Mouse (Mus musculus): ENCODE data around the gene Fam24b. TPM values are rescaled to one million over a fixed set of nuclear protein-coding genes. Genes with fewer than 3 reads are reported as not detected.

Fam24b gene
- not detected for polyA plus RNA-seq (2014; fragmentation: Illumina TruSeq; extraction: RNeasy Lipid Tissue Mini Kit (QIAGEN cat#74804); ENCODE audit: insufficient read depth, low read depth, low replicate concordance)

DNA sequence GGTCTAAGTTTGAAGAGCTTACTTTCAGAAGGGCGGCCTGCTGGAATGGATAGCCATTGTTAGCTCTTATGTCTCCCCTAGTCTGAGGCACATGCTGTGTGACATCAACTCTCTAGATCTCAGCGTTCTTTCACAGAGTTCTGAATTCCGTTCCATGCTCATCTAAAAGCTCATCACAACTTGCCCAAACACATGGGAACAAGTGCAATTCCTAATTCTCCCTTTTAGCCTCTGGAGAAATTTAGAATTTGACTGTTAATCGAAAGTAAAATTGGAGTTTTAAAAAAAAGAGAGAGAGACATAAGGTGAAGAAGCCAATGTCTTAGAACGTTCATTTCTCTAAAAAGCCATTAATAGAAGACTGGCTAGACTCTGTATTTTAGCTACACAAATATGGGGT is at the start of gene Fam24b:
Gene Fam24b, minus strand, starts transcription at position 101 of the 400 bp plus-strand sequence.

DNA sequence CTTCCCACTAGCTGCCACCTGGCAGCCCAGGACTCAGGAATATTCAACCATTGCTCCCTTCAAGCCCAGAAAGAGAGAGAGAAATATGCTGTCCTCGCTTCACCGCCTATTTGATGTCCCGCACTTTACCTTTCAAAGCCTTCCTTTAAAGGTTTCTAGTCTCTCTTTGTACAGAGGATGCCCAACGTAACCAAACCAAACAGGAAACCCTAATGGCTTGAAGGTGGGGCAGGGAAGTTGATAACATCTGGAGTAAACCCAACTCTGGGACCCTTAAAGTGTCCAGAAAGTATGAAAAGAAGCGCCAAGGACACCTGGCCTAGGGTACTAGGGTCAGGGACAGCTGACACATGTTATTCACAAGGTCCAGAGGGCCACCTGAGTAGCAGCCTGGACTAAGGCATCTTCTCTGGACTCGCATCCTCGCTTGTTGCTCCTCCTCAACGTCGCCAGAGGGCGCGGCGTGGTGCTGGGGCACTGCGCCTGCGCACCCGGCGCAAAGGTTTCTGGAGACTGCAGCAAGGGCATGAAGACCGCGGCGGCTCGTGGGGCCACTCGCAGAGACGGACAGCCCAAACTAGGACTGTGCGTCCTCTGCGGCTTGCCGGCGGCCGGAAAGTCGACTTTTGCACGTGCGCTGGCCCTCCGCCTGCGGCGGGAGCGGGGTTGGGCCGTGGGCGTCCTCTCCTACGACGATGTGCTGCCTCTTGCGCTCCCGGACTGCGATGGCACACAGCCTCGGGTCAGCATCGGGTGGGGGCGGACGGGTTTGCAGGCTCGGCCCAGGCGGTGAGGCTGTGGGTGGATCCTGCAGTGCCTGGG is 41.5 kb upstream of the Fam24b start, which contains the start of gene Pstk:
Gene Pstk, plus strand, starts transcription at position 494 of the 822 bp plus-strand sequence.

DNA sequence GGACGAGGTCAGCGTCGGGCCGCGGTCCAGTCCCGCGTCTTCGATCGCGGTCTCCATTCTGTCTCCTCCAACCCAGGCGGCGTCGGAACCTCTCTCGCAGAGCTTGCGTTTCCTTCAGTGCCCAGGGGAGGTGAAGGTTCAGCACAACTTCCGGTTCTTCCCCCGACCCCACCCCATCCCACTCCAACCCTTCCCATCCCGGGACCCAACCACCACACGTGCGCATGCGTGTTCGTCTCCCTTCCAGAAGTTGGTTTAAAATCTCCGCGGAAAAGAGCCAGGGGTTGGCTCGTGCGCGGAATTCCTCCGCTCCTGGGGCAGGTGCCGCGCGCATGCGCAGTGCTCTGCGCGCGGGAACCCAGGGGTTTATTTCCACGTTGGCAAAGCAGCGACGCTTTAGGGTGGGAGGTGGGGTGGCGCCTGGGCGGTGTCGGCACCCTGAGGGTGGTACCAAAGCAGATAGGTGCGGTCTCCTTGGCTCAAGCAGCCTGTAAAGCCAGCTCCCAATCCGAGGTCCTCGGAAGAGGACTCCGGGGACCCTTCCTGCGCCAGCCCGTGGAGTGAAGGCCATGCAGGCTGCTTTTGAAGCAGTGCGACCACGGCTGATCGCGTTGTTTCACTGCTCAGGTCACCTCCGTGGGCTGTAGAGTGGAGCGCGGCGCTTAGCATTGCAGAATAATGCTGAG is 33.4 kb upstream of the Fam24b start, which contains the start of gene 2310057M21Rik:
Gene 2310057M21Rik, minus strand, starts transcription at position 145 of the 686 bp plus-strand sequence.

DNA sequence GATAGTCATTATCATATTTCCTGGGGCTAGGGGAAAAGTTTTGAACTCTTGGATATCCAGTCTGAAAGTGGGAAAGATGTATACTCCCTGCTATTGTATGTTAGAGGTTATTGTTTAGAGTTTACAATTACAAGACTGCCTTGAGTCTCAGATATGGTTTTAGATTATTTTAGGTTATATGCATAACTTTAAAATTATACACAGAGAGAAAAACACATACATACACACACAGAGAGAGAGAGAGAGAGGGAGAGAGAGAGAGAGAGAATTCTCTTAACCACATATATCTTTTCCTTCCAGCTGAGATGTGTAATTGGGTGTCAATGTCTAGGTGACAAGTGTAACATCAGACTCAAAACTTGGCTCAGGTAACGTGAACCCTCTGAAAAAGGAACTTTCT is 4.2 kb upstream of the Fam24b start, which contains the start of gene Fam24a:
Gene Fam24a, plus strand, starts transcription at position 301 of the 400 bp plus-strand sequence.

DNA sequence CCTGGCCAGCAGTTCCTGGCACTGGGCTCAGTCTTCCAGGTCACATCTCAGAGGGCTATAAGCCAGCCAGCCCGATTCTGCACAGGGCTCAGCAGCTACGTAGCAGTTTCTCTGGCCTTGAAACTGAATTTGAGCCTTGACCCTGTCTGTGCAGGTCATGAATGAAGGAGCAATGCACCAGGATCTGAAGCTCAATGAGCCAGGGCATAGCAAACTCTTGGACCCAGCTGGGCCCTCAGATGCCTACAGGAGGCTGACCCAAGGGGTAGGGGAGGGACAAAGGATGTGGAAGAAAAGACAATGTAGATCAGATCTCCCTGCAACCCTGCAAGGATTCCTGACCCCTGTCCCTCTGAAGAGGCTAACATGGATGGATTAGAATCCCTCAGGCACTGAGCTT is 7.1 kb downstream of the Fam24b start, which contains the start of gene Cuzd1:
Gene Cuzd1, minus strand, starts transcription at position 101 of the 400 bp plus-strand sequence.

Other genes with a start within 250 kb of the Fam24b start
- gene 4933402N03Rik, start 183.2 kb downstream of the Fam24b start, polyA plus RNA-seq (2014; fragmentation: Illumina TruSeq; extraction: RNeasy Lipid Tissue Mini Kit (QIAGEN cat#74804); ENCODE audit: insufficient read depth, low read depth, low replicate concordance), result not detected
- gene 5430419D17Rik, start 155.1 kb downstream of the Fam24b start, polyA plus RNA-seq (2014; fragmentation: Illumina TruSeq; extraction: RNeasy Lipid Tissue Mini Kit (QIAGEN cat#74804); ENCODE audit: insufficient read depth, low read depth, low replicate concordance), result not detected
- not detected for gene Cuzd1, start 7.2 kb downstream of the Fam24b start, polyA plus RNA-seq (2014; fragmentation: Illumina TruSeq; extraction: RNeasy Lipid Tissue Mini Kit (QIAGEN cat#74804); ENCODE audit: insufficient read depth, low read depth, low replicate concordance)
- gene Fam24a, start 4.3 kb upstream of the Fam24b start, polyA plus RNA-seq (2014; fragmentation: Illumina TruSeq; extraction: RNeasy Lipid Tissue Mini Kit (QIAGEN cat#74804); ENCODE audit: insufficient read depth, low read depth, low replicate concordance), result not detected
- gene 2310057M21Rik, start 33.2 kb upstream of the Fam24b start, polyA plus RNA-seq (2014; fragmentation: Illumina TruSeq; extraction: RNeasy Lipid Tissue Mini Kit (QIAGEN cat#74804); ENCODE audit: insufficient read depth, low read depth, low replicate concordance), result 2.9 TPM
- gene Pstk, start 41.6 kb upstream of the Fam24b start, polyA plus RNA-seq (2014; fragmentation: Illumina TruSeq; extraction: RNeasy Lipid Tissue Mini Kit (QIAGEN cat#74804); ENCODE audit: insufficient read depth, low read depth, low replicate concordance), result 24.8 TPM
- 8.0 TPM for gene Ikzf5, start 81.0 kb upstream of the Fam24b start, polyA plus RNA-seq (2014; fragmentation: Illumina TruSeq; extraction: RNeasy Lipid Tissue Mini Kit (QIAGEN cat#74804); ENCODE audit: insufficient read depth, low read depth, low replicate concordance)
- gene Acadsb, start 81.1 kb upstream of the Fam24b start, polyA plus RNA-seq (2014; fragmentation: Illumina TruSeq; extraction: RNeasy Lipid Tissue Mini Kit (QIAGEN cat#74804); ENCODE audit: insufficient read depth, low read depth, low replicate concordance), result 59.7 TPM
- not detected for gene Hmx3, start 213.4 kb upstream of the Fam24b start, polyA plus RNA-seq (2014; fragmentation: Illumina TruSeq; extraction: RNeasy Lipid Tissue Mini Kit (QIAGEN cat#74804); ENCODE audit: insufficient read depth, low read depth, low replicate concordance)
- gene Hmx2, start 219.3 kb upstream of the Fam24b start, polyA plus RNA-seq (2014; fragmentation: Illumina TruSeq; extraction: RNeasy Lipid Tissue Mini Kit (QIAGEN cat#74804); ENCODE audit: insufficient read depth, low read depth, low replicate concordance), result not detected
- gene Bub3, start 230.7 kb upstream of the Fam24b start, polyA plus RNA-seq (2014; fragmentation: Illumina TruSeq; extraction: RNeasy Lipid Tissue Mini Kit (QIAGEN cat#74804); ENCODE audit: insufficient read depth, low read depth, low replicate concordance), result 52.3 TPM

All from lung, adult 10 weeks (tissue).